Mouse (Mus musculus): ENCODE data around the gene Eno1. TPM values are rescaled to one million over a fixed set of nuclear protein-coding genes. Genes with fewer than 3 reads are reported as not detected.

Gene Eno1
- polyA plus RNA-seq, 1 experiment from 2014 or later, result 624 TPM

DNA sequence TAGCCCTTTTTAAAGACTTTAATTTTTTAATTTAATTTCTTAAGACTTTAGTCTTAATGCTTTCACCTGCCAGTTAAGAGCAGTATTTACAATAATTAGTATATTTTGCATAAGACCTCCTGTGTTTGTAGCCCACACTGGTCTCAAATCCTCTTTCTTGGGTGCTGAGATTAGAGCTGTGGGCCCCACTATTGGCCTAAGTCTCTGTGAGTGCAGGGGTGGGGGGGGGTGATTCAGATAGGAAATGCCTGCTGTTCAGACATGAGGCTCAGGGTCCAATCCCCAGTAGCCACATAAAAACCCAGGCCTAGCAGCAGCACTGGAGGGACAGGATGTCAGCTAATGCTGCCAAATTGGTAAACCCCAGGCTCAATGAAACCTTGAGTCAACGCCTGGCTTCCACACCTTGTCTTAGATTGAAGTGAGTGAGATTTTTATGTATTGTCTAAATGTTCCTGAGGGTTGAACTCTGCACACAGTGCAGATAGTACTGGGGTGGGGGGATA lies 3.9 kb downstream of the Eno1 start:
- Histone ChIP-seq H3K27me3 (ENCODE audit: control insufficient read depth, insufficient read depth, low read depth, low read length) (no peaks in the 10 kb centered on the region), H3K9ac (ENCODE audit: low read depth, low read length) (no peak overlapping the region), H3K4me2 (ENCODE audit: low read depth, low read length) (no peak overlapping the region), H3K4me3 (ENCODE audit: low read depth, low read length) (no peak overlapping the region), H3K4me1 (ENCODE audit: control insufficient read depth, low read depth, low read length) (peaks cover 43% of the 10 kb centered on the region), H3K36me3 (ENCODE audit: control insufficient read depth, insufficient read depth) (peaks cover 41% of the 10 kb centered on the region), H3K27ac (ENCODE audit: low read length) (no peak overlapping the region), H3K9me3 (replicated peaks; ENCODE audit: control insufficient read depth, low read length) (no peaks in the 10 kb centered on the region)
- ATAC-seq (ENCODE audit: low read depth), result no peak
- 86% methylated on average over 1 of the region's 1 CpGs for WGBS (ENCODE audit: insufficient replicate concordance)

DNA sequence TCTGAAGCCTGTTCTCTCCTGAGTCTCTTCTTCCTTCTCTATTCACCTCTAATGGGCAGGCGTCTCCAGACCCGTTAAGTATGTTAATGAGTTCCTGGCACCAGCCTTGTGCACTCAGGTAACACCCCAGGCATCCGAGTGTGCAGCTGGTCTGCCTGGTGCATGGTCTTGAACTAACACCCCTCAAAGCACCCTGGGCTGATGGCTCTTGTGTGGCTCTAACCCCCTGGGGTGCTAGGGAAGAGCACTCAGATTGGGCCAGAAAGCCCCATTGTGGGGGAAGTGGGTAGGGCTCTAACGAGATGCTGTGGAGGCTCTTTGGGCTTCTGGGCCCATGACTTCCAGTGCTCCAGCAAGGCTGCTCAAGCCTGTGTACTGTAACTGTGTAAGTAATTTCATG lies 5.2 kb downstream of the Eno1 start:
- H3K27me3 ChIP-seq (ENCODE audit: control insufficient read depth, insufficient read depth, low read depth, low read length), result no peaks in the 10 kb centered on the region
- peaks cover 35% of the 10 kb centered on the region for H3K4me1 ChIP-seq (ENCODE audit: control insufficient read depth, low read depth, low read length)
- peaks cover 50% of the 10 kb centered on the region for H3K36me3 ChIP-seq (ENCODE audit: control insufficient read depth, insufficient read depth)
- no peak overlapping the region for H3K4me2 ChIP-seq (ENCODE audit: low read depth, low read length)
- no peaks in the 10 kb centered on the region for H3K9me3 ChIP-seq (replicated peaks; ENCODE audit: control insufficient read depth, low read length)
- ATAC-seq (ENCODE audit: low read depth), result no peak
- H3K27ac ChIP-seq (ENCODE audit: low read length), result no peak overlapping the region
- no peak overlapping the region for H3K4me3 ChIP-seq (ENCODE audit: low read depth, low read length)
- H3K9ac ChIP-seq (ENCODE audit: low read depth, low read length), result no peak overlapping the region; the same call in 1 of the 2 replicates
- WGBS (ENCODE audit: insufficient replicate concordance), result 64% methylated on average over 4 of the region's 4 CpGs

DNA sequence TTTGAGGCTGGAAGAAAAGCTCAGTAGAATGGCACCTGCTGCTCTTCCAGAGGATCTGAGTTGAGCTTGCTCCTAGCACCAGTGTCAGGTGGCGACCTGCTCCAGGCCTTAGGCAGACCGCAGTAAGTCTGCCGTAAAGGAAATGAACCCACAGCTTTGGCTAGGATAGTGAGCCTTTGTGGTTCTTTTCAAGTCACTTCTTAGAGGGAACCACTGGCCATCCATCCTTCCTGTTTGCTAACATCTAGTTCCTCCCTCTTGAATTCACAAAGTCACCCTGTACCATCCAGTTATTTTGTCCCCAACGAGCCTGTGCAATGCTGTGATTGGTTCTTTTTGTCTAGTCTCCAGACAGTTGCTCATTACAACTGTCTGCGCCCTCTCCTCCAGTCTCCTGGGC lies 6.2 kb downstream of the Eno1 start:
- Histone ChIP-seq H3K9ac (ENCODE audit: low read depth, low read length) (no peak overlapping the region), H3K4me2 (ENCODE audit: low read depth, low read length) (no peak overlapping the region), H3K27ac (ENCODE audit: low read length) (no peak overlapping the region), H3K27me3 (ENCODE audit: control insufficient read depth, insufficient read depth, low read depth, low read length) (no peaks in the 10 kb centered on the region), H3K4me3 (ENCODE audit: low read depth, low read length) (no peak overlapping the region), H3K9me3 (replicated peaks; ENCODE audit: control insufficient read depth, low read length) (no peaks in the 10 kb centered on the region), H3K36me3 (ENCODE audit: control insufficient read depth, insufficient read depth) (peaks cover 60% of the 10 kb centered on the region), H3K4me1 (ENCODE audit: control insufficient read depth, low read depth, low read length) (peaks cover 30% of the 10 kb centered on the region)
- WGBS (ENCODE audit: insufficient replicate concordance), result 56% methylated on average over 5 of the region's 5 CpGs
- ATAC-seq (ENCODE audit: low read depth), result no peak

DNA sequence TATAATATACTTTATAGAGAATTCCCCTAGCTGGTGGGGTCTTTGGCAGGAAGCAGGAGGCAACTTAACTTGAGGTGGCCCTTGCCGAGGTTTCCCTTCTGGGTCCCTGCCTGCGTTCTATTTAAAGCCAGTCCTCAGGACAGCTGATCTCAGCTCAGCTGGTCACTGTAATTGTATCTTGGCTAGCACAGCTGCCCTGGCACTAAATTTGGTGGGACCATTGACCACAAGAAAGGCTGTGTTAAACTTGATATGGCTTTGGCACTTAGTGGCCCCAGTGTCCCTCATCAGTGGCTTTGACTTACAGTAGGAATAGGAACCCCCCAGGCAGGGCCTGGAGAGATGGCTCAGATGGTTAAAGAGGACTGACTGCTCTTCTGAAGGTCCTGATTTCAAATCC lies 9.4 kb downstream of the Eno1 start:
- 59% methylated on average over 2 of the region's 2 CpGs for WGBS (ENCODE audit: insufficient replicate concordance)
- H3K36me3 ChIP-seq (ENCODE audit: control insufficient read depth, insufficient read depth), result peaks cover 72% of the 10 kb centered on the region

DNA sequence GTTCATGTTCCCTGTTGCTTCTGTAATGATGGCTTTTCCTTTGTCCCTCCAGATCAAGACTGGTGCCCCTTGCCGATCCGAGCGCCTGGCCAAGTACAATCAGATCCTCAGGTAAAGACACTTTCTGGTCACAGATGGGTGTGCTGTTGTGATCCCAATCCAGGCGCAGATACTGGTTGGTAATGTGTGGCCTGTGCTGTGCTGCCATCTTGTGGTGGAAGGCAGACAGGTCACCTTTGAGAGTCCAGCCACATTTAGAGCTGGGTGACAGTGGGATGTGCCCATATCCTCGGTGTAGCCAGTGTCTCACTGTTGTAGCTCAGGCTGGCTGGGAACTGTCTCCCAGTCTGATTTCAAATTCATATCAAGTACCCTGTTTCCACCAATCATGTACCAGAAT lies 11.5 kb downstream of the Eno1 start:
- WGBS (ENCODE audit: insufficient replicate concordance), result 56% methylated on average over 5 of the region's 5 CpGs
- Histone ChIP-seq H3K27ac (ENCODE audit: low read length) (no peak overlapping the region), H3K9me3 (replicated peaks; ENCODE audit: control insufficient read depth, low read length) (no peaks in the 10 kb centered on the region), H3K9ac (ENCODE audit: low read depth, low read length) (no peak overlapping the region), H3K36me3 (ENCODE audit: control insufficient read depth, insufficient read depth) (peaks cover 53% of the 10 kb centered on the region), H3K27me3 (ENCODE audit: control insufficient read depth, insufficient read depth, low read depth, low read length) (no peaks in the 10 kb centered on the region), H3K4me2 (ENCODE audit: low read depth, low read length) (no peak overlapping the region), H3K4me3 (ENCODE audit: low read depth, low read length) (no peak overlapping the region), H3K4me1 (ENCODE audit: control insufficient read depth, low read depth, low read length) (no peaks in the 10 kb centered on the region)
- peak; percentile 40 for ATAC-seq (ENCODE audit: low read depth)

More for the DNA sequence above, 9.4 kb downstream of the Eno1 start:
- Histone ChIP-seq H3K4me1 (ENCODE audit: control insufficient read depth, low read depth, low read length) (peaks cover 6% of the 10 kb centered on the region), H3K4me3 (ENCODE audit: low read depth, low read length) (no peak overlapping the region), H3K27ac (ENCODE audit: low read length) (no peak overlapping the region), H3K9ac (ENCODE audit: low read depth, low read length) (no peak overlapping the region), H3K27me3 (ENCODE audit: control insufficient read depth, insufficient read depth, low read depth, low read length) (no peaks in the 10 kb centered on the region), H3K9me3 (replicated peaks; ENCODE audit: control insufficient read depth, low read length) (no peaks in the 10 kb centered on the region), H3K4me2 (ENCODE audit: low read depth, low read length) (no peak overlapping the region)
- ATAC-seq (ENCODE audit: low read depth), result no peak

DNA sequence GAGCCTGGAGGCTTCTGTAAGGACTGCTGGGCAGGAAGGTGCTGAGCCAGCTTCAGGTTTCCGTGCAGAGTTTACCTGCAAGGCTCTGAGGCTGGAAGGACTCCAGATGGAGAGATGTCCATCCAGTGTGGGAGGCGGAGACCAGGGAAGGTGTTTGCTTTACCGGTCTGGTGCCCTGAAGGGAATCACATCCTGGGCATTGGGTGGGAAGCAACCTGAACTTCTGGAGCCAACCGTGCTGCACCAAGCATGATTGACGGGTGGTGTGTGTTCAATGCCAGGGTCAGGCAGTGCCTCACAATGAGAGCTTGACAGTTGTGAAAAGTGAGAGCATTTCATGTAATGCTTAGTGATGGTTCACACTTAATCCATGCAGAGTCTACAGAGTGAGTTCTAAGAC lies 12.4 kb downstream of the Eno1 start:
- H3K9me3 ChIP-seq (replicated peaks; ENCODE audit: control insufficient read depth, low read length), result no peaks in the 10 kb centered on the region
- ATAC-seq (ENCODE audit: low read depth), result no peak
- H3K4me2 ChIP-seq (ENCODE audit: low read depth, low read length), result no peak overlapping the region
- H3K27ac ChIP-seq (ENCODE audit: low read length), result no peak overlapping the region
- no peak overlapping the region for H3K9ac ChIP-seq (ENCODE audit: low read depth, low read length)
- H3K36me3 ChIP-seq (ENCODE audit: control insufficient read depth, insufficient read depth), result peaks cover 44% of the 10 kb centered on the region
- H3K4me1 ChIP-seq (ENCODE audit: control insufficient read depth, low read depth, low read length), result no peaks in the 10 kb centered on the region
- no peaks in the 10 kb centered on the region for H3K27me3 ChIP-seq (ENCODE audit: control insufficient read depth, insufficient read depth, low read depth, low read length)
- WGBS (ENCODE audit: insufficient replicate concordance), result 82% methylated on average over 5 of the region's 5 CpGs
- H3K4me3 ChIP-seq (ENCODE audit: low read depth, low read length), result no peak overlapping the region

DNA sequence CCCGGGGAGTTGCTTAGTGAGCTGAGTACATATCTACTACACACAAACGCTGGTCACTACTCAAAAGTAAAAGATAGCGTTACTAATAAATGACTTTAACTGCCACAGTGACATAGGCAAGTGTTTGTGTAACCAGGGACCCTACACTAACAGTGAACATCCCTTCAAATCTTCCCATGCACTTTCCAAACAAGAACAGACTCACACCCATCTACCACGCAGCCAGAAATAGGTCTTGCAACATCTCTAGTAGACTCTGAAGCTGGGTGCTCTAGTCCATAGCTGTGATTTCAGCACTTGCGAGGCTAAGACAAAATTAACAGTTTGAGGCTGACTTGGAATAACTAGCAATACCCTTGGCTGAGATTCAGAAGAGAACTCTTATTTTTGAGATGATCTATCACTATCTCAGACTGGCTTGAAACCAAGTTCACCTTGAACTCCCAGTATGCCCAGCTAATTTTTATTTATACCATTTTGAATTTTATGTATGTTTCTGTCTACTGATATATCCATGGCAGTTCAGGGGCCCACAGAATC lies 13.3 kb downstream of the Eno1 start:
- ATAC-seq (ENCODE audit: low read depth), result peak; percentile 38; the same call in 1 of the 2 replicates
- Histone ChIP-seq H3K4me3 (ENCODE audit: low read depth, low read length) (no peak overlapping the region), H3K4me2 (ENCODE audit: low read depth, low read length) (no peak overlapping the region), H3K9ac (ENCODE audit: low read depth, low read length) (no peak overlapping the region), H3K27me3 (ENCODE audit: control insufficient read depth, insufficient read depth, low read depth, low read length) (no peaks in the 10 kb centered on the region), H3K4me1 (ENCODE audit: control insufficient read depth, low read depth, low read length) (no peaks in the 10 kb centered on the region), H3K27ac (ENCODE audit: low read length) (no peak overlapping the region), H3K36me3 (ENCODE audit: control insufficient read depth, insufficient read depth) (peaks cover 36% of the 10 kb centered on the region), H3K9me3 (replicated peaks; ENCODE audit: control insufficient read depth, low read length) (no peaks in the 10 kb centered on the region)
- WGBS (ENCODE audit: insufficient replicate concordance), result 58% methylated on average over 5 of the region's 5 CpGs

DNA sequence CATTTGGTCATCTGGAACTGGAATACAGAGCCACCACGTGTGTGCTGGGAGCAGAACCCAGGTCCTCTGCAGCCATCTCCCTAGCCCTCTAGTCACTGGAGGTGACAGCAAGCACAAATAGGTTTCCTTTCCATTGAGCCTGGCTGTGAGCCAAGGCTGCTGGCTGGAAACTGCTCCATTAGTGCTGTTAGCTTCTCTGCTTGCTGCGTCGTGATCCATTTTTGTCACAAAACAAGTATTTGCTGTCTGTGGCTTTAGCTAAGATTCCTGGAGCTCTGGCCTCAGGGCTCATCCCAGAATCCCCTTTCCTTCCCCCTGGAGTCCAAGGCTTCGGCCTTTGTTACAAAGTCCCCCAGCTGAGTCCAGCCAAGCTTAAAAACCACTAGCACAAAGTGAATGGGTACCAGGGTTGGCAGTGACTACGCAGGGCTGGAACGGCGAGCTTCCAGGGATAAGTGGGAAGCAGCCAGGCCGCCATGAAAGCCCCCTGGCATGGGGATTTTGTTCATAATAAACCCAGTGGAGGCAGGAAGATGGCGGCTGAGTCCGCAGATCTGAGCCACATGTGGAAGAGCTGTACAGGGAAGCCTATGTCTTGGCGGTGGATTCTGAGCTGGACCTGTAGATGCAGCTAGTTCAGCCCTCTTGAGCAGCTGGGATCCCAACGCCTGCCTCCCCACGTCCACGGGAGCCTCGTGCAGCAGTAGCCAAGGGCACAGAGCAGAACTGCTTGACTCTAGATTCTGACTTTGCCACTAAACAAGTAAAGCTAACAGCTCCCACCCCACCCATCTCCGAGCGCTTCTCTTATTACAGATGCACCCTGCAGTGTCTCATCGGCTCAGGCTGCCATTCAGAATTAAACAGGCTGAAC lies 14.3 kb downstream of the Eno1 start:
- Histone ChIP-seq H3K36me3 (ENCODE audit: control insufficient read depth, insufficient read depth) (peaks cover 33% of the 10 kb centered on the region), H3K4me2 (ENCODE audit: low read depth, low read length) (no peak overlapping the region), H3K27me3 (ENCODE audit: control insufficient read depth, insufficient read depth, low read depth, low read length) (no peaks in the 10 kb centered on the region), H3K4me3 (ENCODE audit: low read depth, low read length) (no peak overlapping the region), H3K4me1 (ENCODE audit: control insufficient read depth, low read depth, low read length) (no peaks in the 10 kb centered on the region), H3K27ac (ENCODE audit: low read length) (no peak overlapping the region), H3K9ac (ENCODE audit: low read depth, low read length) (no peak overlapping the region), H3K9me3 (replicated peaks; ENCODE audit: control insufficient read depth, low read length) (no peaks in the 10 kb centered on the region)
- ATAC-seq (ENCODE audit: low read depth), result no peak
- WGBS (ENCODE audit: insufficient replicate concordance), result 70% methylated on average over 18 of the region's 18 CpGs

DNA sequence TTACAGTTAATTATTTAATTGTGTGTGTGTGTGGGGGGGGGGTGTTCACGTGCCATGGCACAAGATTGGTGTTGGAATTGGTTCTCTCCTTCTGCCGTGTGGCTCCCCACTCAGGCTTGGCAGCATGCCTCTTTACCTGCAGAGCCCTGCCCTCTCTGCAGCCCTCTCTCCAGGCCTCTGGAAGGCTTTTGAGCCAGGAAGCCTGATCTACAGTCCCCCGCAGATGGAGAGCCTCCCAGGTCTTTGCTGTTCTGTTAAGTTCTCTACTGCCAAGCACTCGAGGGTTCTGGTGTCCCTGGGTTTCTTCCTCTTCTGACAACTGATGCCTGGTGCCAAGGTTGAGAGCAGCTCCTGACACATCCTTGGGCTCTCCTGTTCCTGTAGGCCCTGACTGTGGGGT lies 17.9 kb downstream of the Eno1 start:
- H3K36me3 ChIP-seq (ENCODE audit: control insufficient read depth, insufficient read depth), result peaks cover 3% of the 10 kb centered on the region
- no peak overlapping the region for H3K9ac ChIP-seq (ENCODE audit: low read depth, low read length)
- H3K27me3 ChIP-seq (ENCODE audit: control insufficient read depth, insufficient read depth, low read depth, low read length), result no peaks in the 10 kb centered on the region
- H3K27ac ChIP-seq (ENCODE audit: low read length), result no peak overlapping the region
- no peak overlapping the region for H3K4me3 ChIP-seq (ENCODE audit: low read depth, low read length)
- H3K4me2 ChIP-seq (ENCODE audit: low read depth, low read length), result no peak overlapping the region
- no peak for ATAC-seq (ENCODE audit: low read depth)
- no peaks in the 10 kb centered on the region for H3K4me1 ChIP-seq (ENCODE audit: control insufficient read depth, low read depth, low read length)
- no peaks in the 10 kb centered on the region for H3K9me3 ChIP-seq (replicated peaks; ENCODE audit: control insufficient read depth, low read length)
- 50% methylated on average over 4 of the region's 4 CpGs for WGBS (ENCODE audit: insufficient replicate concordance)
